Mouse (Mus musculus): ENCODE results near the gene Atp2b1. TPM values are rescaled to one million over a fixed set of nuclear protein-coding genes. Genes with fewer than 3 reads are reported as not detected.
A peak's percentile ranks its signal among the peaks of the same experiment; 100 is the strongest.
"Not testable (repeated sequence)": the region's sequence is repeated elsewhere in the genome, so short reads cannot be mapped to it uniquely, and the experiment has no call there.

Atp2b1 gene
- total and polyA plus RNA-seq, 2 experiments from 2014 or later: 189 to 299 TPM

DNA sequence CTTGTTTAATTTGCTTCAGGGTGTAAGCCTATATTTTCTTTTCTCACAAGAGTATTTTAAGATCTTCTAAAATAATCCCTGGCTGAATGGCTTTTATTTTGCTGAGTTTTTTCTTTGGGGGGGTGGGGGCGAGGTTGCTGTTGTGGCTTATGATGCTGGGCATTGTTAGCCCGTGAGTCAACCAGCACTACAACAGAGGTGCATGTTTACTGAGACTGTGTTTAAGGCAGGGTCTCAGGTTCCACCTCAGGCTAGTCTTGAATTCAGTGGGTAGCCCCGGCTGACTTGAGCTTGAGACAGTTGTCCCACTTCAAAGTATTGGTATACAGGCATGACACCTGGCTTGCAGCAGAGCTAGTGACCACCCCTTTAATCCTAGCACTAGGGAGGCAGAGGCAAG, 77.8 kb downstream of the Atp2b1 start:
- WGBS: 92% methylated on average over 3 of the region's 3 CpGs

DNA sequence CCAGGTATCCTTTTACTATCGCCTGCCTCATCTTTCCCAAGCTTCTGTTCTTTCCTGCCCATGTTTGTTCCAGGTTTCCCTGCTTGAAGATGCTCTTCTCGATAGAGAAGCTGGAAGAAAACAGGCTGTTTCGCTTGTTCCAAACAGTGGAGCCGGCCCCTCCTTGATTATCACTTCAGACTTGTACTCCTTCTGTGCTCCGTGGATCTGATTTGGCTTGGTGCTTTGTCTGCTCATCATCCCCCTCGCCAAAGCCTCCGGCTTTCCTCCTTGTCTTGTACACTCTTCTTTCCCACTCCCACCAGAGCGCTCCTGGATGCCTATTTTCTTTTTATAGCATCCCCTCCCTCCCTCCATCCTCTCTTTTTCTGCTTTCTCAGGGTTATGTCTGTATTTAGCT, 79.0 kb downstream of the Atp2b1 start:
- Histone ChIP-seq H3K4me3 (ENCODE audit: low read depth, low read length) (no peak overlapping the region), H3K4me2 (ENCODE audit: low read depth, low read length, poor library complexity, severe bottlenecking) (no peak overlapping the region), H3K4me1 (ENCODE audit: insufficient read depth, low read length) (no peaks in the 10 kb centered on the region), H3K9ac (replicated peaks; ENCODE audit: low read length, poor library complexity, severe bottlenecking) (no peak overlapping the region), H3K36me3 (ENCODE audit: insufficient read depth, low read length) (peaks cover 29% of the 10 kb centered on the region), H3K27ac (ENCODE audit: low read depth, low read length) (no peak overlapping the region), H3K27me3 (ENCODE audit: insufficient read depth, low read length) (no peaks in the 10 kb centered on the region), H3K9me3 (ENCODE audit: low read length) (no peaks in the 10 kb centered on the region)
- DNase-seq (ENCODE audit: low spot score): no peak
- no peak for TF ChIP-seq CTCF (IDR thresholded peaks at IDR 0.05)
- ATAC-seq (ENCODE audit: low FRiP score): no peak
- WGBS: 91% methylated on average over 8 of the region's 8 CpGs

More for the DNA sequence above, 77.8 kb downstream of the Atp2b1 start:
- H3K36me3 ChIP-seq (ENCODE audit: insufficient read depth, low read length): peaks cover 25% of the 10 kb centered on the region
- ATAC-seq (ENCODE audit: low FRiP score) (no peak), DNase-seq (ENCODE audit: low spot score) (no peak)
- H3K9ac ChIP-seq (replicated peaks; ENCODE audit: low read length, poor library complexity, severe bottlenecking): no peak overlapping the region
- no peaks in the 10 kb centered on the region for H3K27me3 ChIP-seq (ENCODE audit: insufficient read depth, low read length)
- no peak for TF ChIP-seq CTCF (IDR thresholded peaks at IDR 0.05)
- H3K4me2 ChIP-seq (ENCODE audit: low read depth, low read length, poor library complexity, severe bottlenecking): no peak overlapping the region
- no peaks in the 10 kb centered on the region for H3K9me3 ChIP-seq (ENCODE audit: low read length)
- no peak overlapping the region for H3K4me3 ChIP-seq (ENCODE audit: low read depth, low read length)
- no peak overlapping the region for H3K27ac ChIP-seq (ENCODE audit: low read depth, low read length)
- H3K4me1 ChIP-seq (ENCODE audit: insufficient read depth, low read length): no peaks in the 10 kb centered on the region

DNA sequence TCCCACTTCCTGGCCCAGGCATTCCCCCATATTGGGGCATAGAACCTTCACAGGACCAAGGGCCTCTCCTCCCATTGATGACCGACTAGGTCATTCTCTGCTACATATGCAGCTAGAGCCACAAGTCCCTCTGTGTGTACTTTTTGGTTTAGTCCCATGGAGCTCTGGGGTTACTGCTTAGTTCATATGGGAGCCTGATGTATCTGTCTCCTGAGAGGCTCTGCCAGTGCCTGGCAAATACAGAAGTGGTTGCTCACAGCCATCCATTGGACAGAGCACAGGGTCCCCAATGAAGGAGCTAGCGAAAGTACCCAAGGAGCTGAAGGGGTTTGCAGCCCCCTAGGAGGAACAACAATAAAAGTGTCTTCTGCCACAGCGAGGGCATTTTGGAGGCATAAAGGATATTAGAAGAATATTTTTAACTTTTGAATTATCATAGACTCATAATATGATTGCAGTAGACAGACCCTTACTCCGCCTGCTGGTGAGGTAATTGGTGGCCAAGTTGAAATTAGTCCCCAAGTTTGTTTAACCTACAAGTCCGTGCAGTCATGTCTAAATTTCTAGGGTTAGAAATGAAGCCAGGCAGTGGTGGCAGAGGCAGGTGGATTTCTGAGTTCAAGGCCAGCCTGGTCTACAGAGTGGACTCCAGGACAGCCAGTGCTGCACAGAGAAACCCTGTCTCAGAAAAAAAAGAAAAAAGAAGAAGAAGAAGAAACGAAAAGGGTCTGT, 81.0 kb downstream of the Atp2b1 start:
- H3K27me3 ChIP-seq (ENCODE audit: insufficient read depth, low read length); H3K9me3 ChIP-seq (ENCODE audit: low read length); H3K4me3 ChIP-seq (ENCODE audit: low read depth, low read length); H3K9ac ChIP-seq (replicated peaks; ENCODE audit: low read length, poor library complexity, severe bottlenecking); DNase-seq (ENCODE audit: low spot score); H3K4me1 ChIP-seq (ENCODE audit: insufficient read depth, low read length); H3K4me2 ChIP-seq (ENCODE audit: low read depth, low read length, poor library complexity, severe bottlenecking); ATAC-seq (ENCODE audit: low FRiP score); H3K27ac ChIP-seq (ENCODE audit: low read depth, low read length): not testable (repeated sequence)
- peak; percentile 49 for TF ChIP-seq CTCF (IDR thresholded peaks at IDR 0.05)
- WGBS: 95% methylated on average over 6 of the region's 6 CpGs
- peaks cover 34% of the 10 kb centered on the region for H3K36me3 ChIP-seq (ENCODE audit: insufficient read depth, low read length)

DNA sequence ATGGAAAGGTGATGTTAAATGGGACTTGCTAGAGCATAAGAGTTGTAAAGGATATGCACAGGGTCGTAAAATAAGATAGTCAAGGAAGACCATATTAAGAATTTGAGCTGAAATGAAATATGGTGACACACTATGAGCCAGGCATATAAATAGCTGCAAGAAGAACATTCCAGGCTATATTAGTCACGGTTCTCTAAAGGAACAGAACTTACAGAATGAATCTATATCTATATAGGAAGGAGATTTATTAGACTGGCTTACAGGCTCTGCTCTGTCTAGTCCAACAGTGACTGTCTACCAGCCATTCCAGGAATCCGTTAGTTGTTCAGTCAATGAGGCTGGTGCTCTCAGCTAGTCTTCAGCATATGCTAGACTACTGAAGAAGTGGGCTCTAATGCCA, 90.7 kb downstream of the Atp2b1 start:
- H3K9me3 ChIP-seq (ENCODE audit: low read length): no peaks in the 10 kb centered on the region
- H3K4me3 ChIP-seq (ENCODE audit: low read depth, low read length): no peak overlapping the region
- H3K27me3 ChIP-seq (ENCODE audit: insufficient read depth, low read length): no peaks in the 10 kb centered on the region
- no peak for TF ChIP-seq CTCF (IDR thresholded peaks at IDR 0.05)
- H3K27ac ChIP-seq (ENCODE audit: low read depth, low read length): no peak overlapping the region
- no peak for ATAC-seq (ENCODE audit: low FRiP score)
- peaks cover 30% of the 10 kb centered on the region for H3K36me3 ChIP-seq (ENCODE audit: insufficient read depth, low read length)
- DNase-seq (ENCODE audit: low spot score): no peak
- no peak overlapping the region for H3K4me2 ChIP-seq (ENCODE audit: low read depth, low read length, poor library complexity, severe bottlenecking)
- no peak overlapping the region for H3K9ac ChIP-seq (replicated peaks; ENCODE audit: low read length, poor library complexity, severe bottlenecking)
- no peaks in the 10 kb centered on the region for H3K4me1 ChIP-seq (ENCODE audit: insufficient read depth, low read length)
- 96% methylated on average over 3 of the region's 3 CpGs for WGBS

DNA sequence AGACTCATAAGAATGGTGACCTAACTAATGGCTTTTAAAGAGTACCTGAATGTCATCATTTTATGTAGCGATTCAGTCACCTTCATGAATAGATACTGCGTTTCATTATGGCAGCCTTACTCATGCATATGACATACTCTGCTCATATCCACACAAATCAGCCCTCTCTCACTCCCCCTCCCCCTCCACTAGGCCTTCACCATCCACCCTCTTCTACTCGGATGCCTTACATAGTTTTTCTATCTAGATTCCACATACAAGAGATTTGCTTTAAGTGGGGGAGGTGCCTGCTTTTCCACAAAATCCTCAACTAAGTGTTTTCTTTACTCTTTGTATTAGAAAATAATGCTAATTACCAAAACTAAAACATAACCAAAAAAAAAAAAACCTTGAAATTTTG, 96.9 kb downstream of the Atp2b1 start:
- H3K27me3 ChIP-seq (ENCODE audit: insufficient read depth, low read length): no peaks in the 10 kb centered on the region
- peaks cover 20% of the 10 kb centered on the region for H3K36me3 ChIP-seq (ENCODE audit: insufficient read depth, low read length)
- H3K27ac ChIP-seq (ENCODE audit: low read depth, low read length): no peak overlapping the region
- H3K9me3 ChIP-seq (ENCODE audit: low read length): no peaks in the 10 kb centered on the region
- H3K4me1 ChIP-seq (ENCODE audit: insufficient read depth, low read length): no peaks in the 10 kb centered on the region
- no peak overlapping the region for H3K4me3 ChIP-seq (ENCODE audit: low read depth, low read length)
- no peak for TF ChIP-seq CTCF (IDR thresholded peaks at IDR 0.05)
- 84% methylated on average over 3 of the region's 3 CpGs for WGBS
- ATAC-seq (ENCODE audit: low FRiP score): no peak
- H3K4me2 ChIP-seq (ENCODE audit: low read depth, low read length, poor library complexity, severe bottlenecking): no peak overlapping the region
- no peak for DNase-seq (ENCODE audit: low spot score)
- no peak overlapping the region for H3K9ac ChIP-seq (replicated peaks; ENCODE audit: low read length, poor library complexity, severe bottlenecking)

DNA sequence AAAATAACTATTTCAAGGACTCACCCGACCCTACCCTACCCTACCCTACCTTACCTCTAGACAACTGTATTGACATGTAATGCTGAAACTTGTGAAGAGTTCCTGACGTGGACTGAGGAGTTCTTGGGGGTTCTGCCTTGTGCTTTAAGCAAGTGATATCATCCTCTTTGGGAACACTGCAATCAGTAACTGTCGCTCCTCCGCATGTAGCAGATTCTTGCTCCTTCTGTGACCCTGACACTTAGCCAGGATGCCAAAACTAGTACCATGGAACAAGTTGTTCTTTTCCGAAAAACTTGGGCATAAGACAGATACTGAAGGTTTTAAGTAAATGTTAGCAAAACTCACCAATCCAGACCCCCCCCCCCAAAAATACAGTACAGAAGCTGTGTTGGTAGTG, 97.9 kb downstream of the Atp2b1 start:
- Histone ChIP-seq H3K4me3 (ENCODE audit: low read depth, low read length) (no peak overlapping the region), H3K27ac (ENCODE audit: low read depth, low read length) (no peak overlapping the region), H3K4me1 (ENCODE audit: insufficient read depth, low read length) (no peaks in the 10 kb centered on the region), H3K9me3 (ENCODE audit: low read length) (no peaks in the 10 kb centered on the region), H3K9ac (replicated peaks; ENCODE audit: low read length, poor library complexity, severe bottlenecking) (no peak overlapping the region), H3K27me3 (ENCODE audit: insufficient read depth, low read length) (no peaks in the 10 kb centered on the region), H3K4me2 (ENCODE audit: low read depth, low read length, poor library complexity, severe bottlenecking) (no peak overlapping the region), H3K36me3 (ENCODE audit: insufficient read depth, low read length) (peaks cover 21% of the 10 kb centered on the region)
- no peak for ATAC-seq (ENCODE audit: low FRiP score)
- DNase-seq (ENCODE audit: low spot score): no peak
- WGBS: 93% methylated on average over 5 of the region's 5 CpGs
- no peak for TF ChIP-seq CTCF (IDR thresholded peaks at IDR 0.05)
